Mouse (Mus musculus) CH12.LX (cell line): Measurements from ENCODE around the gene Macf1. TPM values are rescaled to one million over a fixed set of nuclear protein-coding genes. Genes with fewer than 3 reads are reported as not detected.

Experiments
- DNase-seq: peaks from one replicate; pipeline ENCODE4 v3.0.0-alpha.2; 2013; ENCODE audit errors: extremely low read depth
- H3K27ac ChIP-seq: 2 replicates; pipeline ENCODE4 v1.5.1; 2012; ENCODE audit warnings: low read depth, mild to moderate bottlenecking, control low read depth, moderate library complexity; ENCODE audit not compliant: insufficient read depth
- H3K27me3 ChIP-seq: replicated peaks from 2 replicates; pipeline ENCODE3; 2012; ENCODE audit warnings: inconsistent platforms
- H3K36me3 ChIP-seq, 2 experiments: replicated peaks in 1 of 2; 2 replicates each; pipeline versions ENCODE3 to v1.6.1; 2012; ENCODE audit warnings: inconsistent platforms in 1 of 2, low read length in 1 of 2, mild to moderate bottlenecking in 1 of 2, mixed read lengths in 1 of 2, moderate library complexity in 1 of 2; ENCODE audit not compliant: control insufficient read depth in 1 of 2, insufficient read depth in 1 of 2
- H3K4me1 ChIP-seq, 2 experiments: 2 replicates each; pipeline ENCODE4 v1.6.1; 2012; ENCODE audit warnings: inconsistent platforms in 1 of 2, moderate library complexity in 1 of 2; ENCODE audit not compliant: insufficient read depth in 2 of 2, control insufficient read depth in 1 of 2
- H3K4me2 ChIP-seq: 2 replicates; pipeline ENCODE4 v1.6.1; 2012; ENCODE audit warnings: low read depth, mild to moderate bottlenecking, control low read depth; ENCODE audit not compliant: poor library complexity, insufficient read depth, severe bottlenecking
- H3K4me3 ChIP-seq, 3 experiments: fragments of 150-350 bp in 1 of 3; sonication (generic) in 1 of 3; replicated peaks in 1 of 3; 2 replicates each; pipeline versions ENCODE3 to v1.5.1; 2011 to 2012; ENCODE audit warnings: low read depth in 2 of 3, low read length in 2 of 3, mild to moderate bottlenecking in 2 of 3, moderate library complexity in 2 of 3, control low read depth in 1 of 3, improper control_type of control experiment in 1 of 3, inconsistent platforms in 1 of 3, mixed read lengths in 1 of 3; ENCODE audit not compliant: poor library complexity in 1 of 3
- H3K79me2 ChIP-seq: replicated peaks from 2 replicates; pipeline ENCODE4 v1.6.1; 2012; ENCODE audit warnings: mild to moderate bottlenecking, moderate library complexity; ENCODE audit not compliant: control insufficient read depth, poor library complexity, insufficient read depth, severe bottlenecking; ENCODE audit errors: extremely low read depth
- H3K9ac ChIP-seq: 2 replicates; pipeline ENCODE4 v1.6.1; 2012; ENCODE audit warnings: low read depth, mild to moderate bottlenecking, control low read depth, moderate library complexity; ENCODE audit not compliant: insufficient read depth
- H3K9me3 ChIP-seq: replicated peaks from 2 replicates; pipeline ENCODE3; 2012; ENCODE audit warnings: low read length, inconsistent platforms, mixed read lengths
- BHLHE40 ChIP-seq: IDR thresholded peaks from 2 replicates; pipeline ENCODE4 v1.6.1; 2011; ENCODE audit warnings: mild to moderate bottlenecking, low read depth, low read length, improper control_type of control experiment
- CHD1 ChIP-seq: IDR thresholded peaks from 2 replicates; pipeline ENCODE4 v1.6.1; 2012; ENCODE audit warnings: low read depth, low read length, improper control_type of control experiment, inconsistent platforms
- CHD2 ChIP-seq: IDR thresholded peaks from 2 replicates; pipeline ENCODE4 v1.6.1; 2011; ENCODE audit warnings: low read length, improper control_type of control experiment
- CTCF ChIP-seq, 2 experiments: IDR thresholded peaks in 1 of 2; conservative IDR thresholded peaks in 1 of 2; 2 replicates each; pipeline ENCODE4 v1.5.1; 2011 to 2012; ENCODE audit warnings: low read depth in 2 of 2, low read length in 2 of 2, improper control_type of control experiment in 1 of 2, inconsistent platforms in 1 of 2, mild to moderate bottlenecking in 1 of 2, moderate library complexity in 1 of 2
- E2F4 ChIP-seq: IDR thresholded peaks from 2 replicates; pipeline ENCODE4 v1.6.1; 2011; ENCODE audit warnings: low read depth, low read length, improper control_type of control experiment; ENCODE audit not compliant: insufficient replicate concordance
- ELF1 ChIP-seq: IDR thresholded peaks from 2 replicates; pipeline ENCODE4 v1.6.1; 2014; ENCODE audit warnings: low read depth, mild to moderate bottlenecking, inconsistent platforms, low read length, improper control_type of control experiment
- EP300 ChIP-seq: IDR thresholded peaks from 2 replicates; pipeline ENCODE4 v1.6.1; 2011; ENCODE audit warnings: low read length, improper control_type of control experiment
- ETS1 ChIP-seq: conservative IDR thresholded peaks from 2 replicates; pipeline ENCODE4 v1.6.1; 2012; ENCODE audit warnings: low read depth, mild to moderate bottlenecking, inconsistent platforms, low read length, improper control_type of control experiment, moderate library complexity
- GABPA ChIP-seq: IDR thresholded peaks from 2 replicates; pipeline ENCODE4 v1.6.1; 2012; ENCODE audit warnings: low read depth, low read length, improper control_type of control experiment, inconsistent platforms; ENCODE audit not compliant: insufficient replicate concordance
- HCFC1 ChIP-seq: IDR thresholded peaks from 2 replicates; pipeline ENCODE4 v1.6.1; 2012; ENCODE audit warnings: low read depth, mild to moderate bottlenecking, inconsistent platforms, low read length, improper control_type of control experiment
- IRF4 ChIP-seq: IDR thresholded peaks from 2 replicates; pipeline ENCODE4 v1.6.1; 2014; ENCODE audit warnings: low read depth, mild to moderate bottlenecking, inconsistent platforms, low read length, improper control_type of control experiment
- JUN ChIP-seq: IDR thresholded peaks from 2 replicates; pipeline ENCODE4 v1.6.1; 2011; ENCODE audit warnings: low read depth, mild to moderate bottlenecking, low read length, improper control_type of control experiment, moderate library complexity; ENCODE audit not compliant: insufficient read depth
- MAZ ChIP-seq: IDR thresholded peaks from 2 replicates; pipeline ENCODE4 v1.6.1; 2012; ENCODE audit warnings: low read depth, mild to moderate bottlenecking, inconsistent platforms, low read length, improper control_type of control experiment, moderate library complexity
- MEF2A ChIP-seq: IDR thresholded peaks from 2 replicates; pipeline ENCODE4 v1.6.1; 2014; ENCODE audit warnings: low read depth, mild to moderate bottlenecking, inconsistent platforms, low read length, improper control_type of control experiment, borderline replicate concordance
- MXI1 ChIP-seq: IDR thresholded peaks from 2 replicates; pipeline ENCODE4 v1.6.1; 2011; ENCODE audit warnings: mild to moderate bottlenecking, low read depth, low read length, improper control_type of control experiment
- MYC ChIP-seq: IDR thresholded peaks from 2 replicates; pipeline ENCODE4 v1.6.1; 2011; ENCODE audit warnings: low read depth, mild to moderate bottlenecking, improper control_type of control experiment, low read length
- NELFE ChIP-seq: IDR thresholded peaks from 2 replicates; pipeline ENCODE4 v1.6.1; 2011; ENCODE audit warnings: low read depth, low read length, improper control_type of control experiment
- NRF1 ChIP-seq: IDR thresholded peaks from 2 replicates; pipeline ENCODE4 v1.6.1; 2014; ENCODE audit warnings: low read depth, mild to moderate bottlenecking, inconsistent platforms, low read length, improper control_type of control experiment, moderate library complexity
- POLR2A ChIP-seq: IDR thresholded peaks from 2 replicates; pipeline ENCODE4 v1.6.1; 2011; ENCODE audit warnings: low read depth, mild to moderate bottlenecking, improper control_type of control experiment, low read length
- POLR2AphosphoS2 ChIP-seq: IDR thresholded peaks from 2 replicates; pipeline ENCODE4 v1.6.1; 2011; ENCODE audit warnings: low read depth, low read length, improper control_type of control experiment
- RAD21 ChIP-seq: IDR thresholded peaks from 2 replicates; pipeline ENCODE4 v1.6.1; 2011; ENCODE audit warnings: low read depth, mild to moderate bottlenecking, low read length, improper control_type of control experiment, moderate library complexity
- RCOR1 ChIP-seq: conservative IDR thresholded peaks from 2 replicates; pipeline ENCODE4 v1.6.1; 2012; ENCODE audit warnings: low read depth, mild to moderate bottlenecking, inconsistent platforms, low read length, improper control_type of control experiment
- SIN3A ChIP-seq: IDR thresholded peaks from 2 replicates; pipeline ENCODE4 v1.6.1; 2012; ENCODE audit warnings: low read length, improper control_type of control experiment, inconsistent platforms
- SMC3 ChIP-seq: IDR thresholded peaks from 2 replicates; pipeline ENCODE4 v1.6.1; 2011; ENCODE audit warnings: low read depth, low read length, improper control_type of control experiment
- TBP ChIP-seq: conservative IDR thresholded peaks from 2 replicates; pipeline ENCODE4 v1.6.1; 2011; ENCODE audit warnings: low read depth, low read length, improper control_type of control experiment
- UBTF ChIP-seq: IDR thresholded peaks from 2 replicates; pipeline ENCODE4 v1.6.1; 2012; ENCODE audit warnings: low read depth, mild to moderate bottlenecking, inconsistent platforms, low read length, improper control_type of control experiment, moderate library complexity
- USF1 ChIP-seq: IDR thresholded peaks from 2 replicates; pipeline ENCODE4 v1.6.1; 2014; ENCODE audit warnings: low read depth, mild to moderate bottlenecking, inconsistent platforms, low read length, improper control_type of control experiment
- ZMIZ1 ChIP-seq: IDR thresholded peaks from 2 replicates; pipeline ENCODE4 v1.6.1; 2012; ENCODE audit warnings: low read depth, mild to moderate bottlenecking, inconsistent platforms, low read length, improper control_type of control experiment
- ZNF384 ChIP-seq: IDR thresholded peaks from 2 replicates; pipeline ENCODE4 v1.6.1; 2012; ENCODE audit warnings: low read depth, low read length, improper control_type of control experiment, inconsistent platforms
- dilution Hi-C: fragments of 300-500 bp; cut with MboI; formaldehyde crosslinking; loops from 2 replicates; pipeline ENCODE4 v1.14.3; 2020; ENCODE audit warnings: low sequenced_read_pairs; ENCODE audit not compliant: extremely low pct_unique_long_range_greater_than_20kb, extremely low pct_ligation_motif_present
- in situ Hi-C: fragments of 300-500 bp; cut with MboI; formaldehyde crosslinking; loops from 3 replicates; pipeline ENCODE4 v1.14.3; 2019; ENCODE audit warnings: low sequenced_read_pairs, low pct_ligation_motif_present, low pct_unique_long_range_greater_than_20kb, mixed read lengths
- polyA plus RNA-seq: library from polyadenylated mRNA; unstranded; fragments of >175 nt; gene quantifications from 2 replicates; pipeline ENCODE4 v1.2.1, GENCODE M21; 2012; ENCODE audit warnings: low read depth; ENCODE audit not compliant: insufficient read length
- total RNA-seq, 2 experiments: library from RNA; depleted of rRNA; stranded (reverse); fragments of 300-350 nt in 1 of 2; fragments of >200 nt in 1 of 2; gene quantifications; 2 replicates each; pipeline ENCODE4 v1.2.3; 2012 to 2014

Gene Macf1
- total and polyA plus RNA-seq, 3 experiments, result 63.3 to 93.3 (median 77.8) TPM

GRCm38 (mm10) chr4:123562177-123562815, 121.9 kb downstream of the Macf1 start:
- H3K4me2 ChIP-seq, result peak overlapping the region; percentile 93
- H3K4me3 ChIP-seq, result peak overlapping the region in 2 of 3 experiments; percentile 66 to 72
- in situ Hi-C loops (no loop called here), dilution Hi-C loops (no loop called here)
- DNase-seq, result no peak
- H3K79me2 ChIP-seq, result peaks cover 62% of the 10 kb centered on the region
- peak overlapping the region; percentile 52; the same call in 1 of the 2 replicates for H3K27ac ChIP-seq
- TF ChIP-seq RAD21 (no peak), SIN3A (0 out of 2 replicates have a peak, but pooled peaks have one; percentile 37), MAZ (no peak), POLR2A (no peak), NELFE (no peak), MYC (no peak), RCOR1 (no peak), EP300 (peak; percentile 24; the same call in 1 of the 2 replicates), POLR2AphosphoS2 (no peak), ELF1 (no peak), CHD1 (no peak; the same call in 1 of the 2 replicates), ZNF384 (no peak), CHD2 (no peak), IRF4 (0 out of 2 replicates have a peak, but pooled peaks have one; percentile 16), ZMIZ1 (no peak), USF1 (no peak), NRF1 (no peak), ETS1 (no peak)
- H3K9ac ChIP-seq, result peak overlapping the region; percentile 82
- no peaks in the 10 kb centered on the region for H3K9me3 ChIP-seq
- no peaks in the 10 kb centered on the region for H3K27me3 ChIP-seq
- H3K36me3 ChIP-seq, result peaks cover 0 to 5% of the 10 kb centered on the region in 2 experiments
- peaks cover 24 to 71% of the 10 kb centered on the region in 2 experiments for H3K4me1 ChIP-seq

- H3K4me1 ChIP-seq, result peaks cover 24 to 75% of the 10 kb centered on the region in 2 experiments
- H3K4me3 ChIP-seq, result no peak overlapping the region
- H3K27ac ChIP-seq, result no peak overlapping the region
- peaks cover 0 to 5% of the 10 kb centered on the region in 2 experiments for H3K36me3 ChIP-seq
- in situ Hi-C loops, result no loop called here
- H3K9me3 ChIP-seq, result no peaks in the 10 kb centered on the region
- TF ChIP-seq RAD21 (no peak), NELFE (no peak), SMC3 (no peak), SIN3A (no peak), MXI1 (no peak), CTCF (conservative IDR thresholded peaks at IDR 0.05 in 1 of 2, IDR thresholded peaks at IDR 0.05 in 1 of 2; ENCODE audit: low read depth in 2 of 2, low read length in 2 of 2) (no peak), TBP (no peak), GABPA (no peak), CHD2 (no peak), UBTF (no peak), JUN (no peak), EP300 (no peak), BHLHE40 (no peak), ZMIZ1 (no peak), POLR2AphosphoS2 (no peak), E2F4 (no peak), MEF2A (no peak), USF1 (no peak), HCFC1 (no peak)
- peaks cover 66% of the 10 kb centered on the region for H3K79me2 ChIP-seq
- H3K4me2 ChIP-seq, result no peak overlapping the region
- no peaks in the 10 kb centered on the region for H3K27me3 ChIP-seq
- H3K9ac ChIP-seq, result peak overlapping the region; percentile 27; the same call in 1 of the 2 replicates
- DNase-seq, result no peak
- dilution Hi-C loops, result no loop called here
These were observed 123.3 kb downstream of the Macf1 start for GRCm38 (mm10) chr4:123560896-123561295.
